Mouse (Mus musculus) MEL (cell line): Measurements from ENCODE around the gene Stk32b.

ENCODE experiments used
- CHD2 ChIP-seq: IDR thresholded peaks from 2 replicates; pipeline ENCODE4 v1.6.1; 2011; ENCODE audit warnings: low read length, improper control_type of control experiment
- CTCF ChIP-seq, 3 experiments: IDR thresholded peaks in 2 of 3; conservative IDR thresholded peaks in 1 of 3; 2 replicates each; pipeline ENCODE4 v1.5.1; 2011 to 2012; ENCODE audit warnings: low read length in 3 of 3, low read depth in 2 of 3, mild to moderate bottlenecking in 2 of 3, improper control_type of control experiment in 1 of 3, inconsistent platforms in 1 of 3, mixed read lengths in 1 of 3, moderate library complexity in 1 of 3; ENCODE audit not compliant: control insufficient read depth in 1 of 3, insufficient read depth in 1 of 3, poor library complexity in 1 of 3, severe bottlenecking in 1 of 3
- ETS1 ChIP-seq: IDR thresholded peaks from 2 replicates; pipeline ENCODE4 v1.6.1; 2012; ENCODE audit warnings: low read depth, mild to moderate bottlenecking, inconsistent platforms, low read length, improper control_type of control experiment, moderate library complexity
- POLR2A ChIP-seq, 2 experiments: IDR thresholded peaks; 2 replicates each; pipeline ENCODE4 v1.6.1; 2011 to 2012; ENCODE audit warnings: low read length in 2 of 2, mild to moderate bottlenecking in 2 of 2, control low read depth in 1 of 2, improper control_type of control experiment in 1 of 2, low read depth in 1 of 2, moderate library complexity in 1 of 2; ENCODE audit not compliant: control insufficient read depth in 1 of 2, insufficient read depth in 1 of 2, poor library complexity in 1 of 2
- SMC3 ChIP-seq: IDR thresholded peaks from 2 replicates; pipeline ENCODE4 v1.6.1; 2011; ENCODE audit warnings: low read depth, low read length, improper control_type of control experiment

GRCm38 (mm10) chr5:37435417-37435816, 281.6 kb downstream of the Stk32b start:
- TF ChIP-seq CHD2, result no peak
- no peak for TF ChIP-seq CTCF (IDR thresholded peaks at IDR 0.05 in 2 of 3, conservative IDR thresholded peaks at IDR 0.05 in 1 of 3; ENCODE audit: control insufficient read depth in 1 of 3, insufficient read depth in 1 of 3, low read depth in 2 of 3, low read length in 3 of 3, poor library complexity in 1 of 3, severe bottlenecking in 1 of 3)
- no peak for TF ChIP-seq POLR2A (IDR thresholded peaks at IDR 0.05; ENCODE audit: control insufficient read depth in 1 of 2, insufficient read depth in 1 of 2, low read depth in 1 of 2, low read length in 2 of 2, poor library complexity in 1 of 2)
- TF ChIP-seq SMC3, result no peak
- no peak for TF ChIP-seq ETS1
